Mouse (Mus musculus) ES-E14 (cell line): ENCODE measurements at regions not wholly inside any gene's neighbourhood (a gene's known extent, or its start where the extent isn't known, plus 50 kb on each side); places are given as distances from the start of the nearest gene placed in this dataset.
A peak's percentile ranks its signal among the peaks of the same experiment; 100 is the strongest.

Experiments used
- DNase-seq: peaks from one replicate; pipeline ENCODE4 v3.0.0-alpha.2; 2013; ENCODE audit warnings: low read depth, low spot score
- H3K27ac ChIP-seq: 2 replicates; pipeline ENCODE4 v1.5.1; 2012; ENCODE audit warnings: low read depth, mild to moderate bottlenecking, low read length, moderate library complexity, mixed read lengths; ENCODE audit not compliant: poor library complexity, insufficient read depth, severe bottlenecking
- H3K36me3 ChIP-seq: 2 replicates; pipeline ENCODE4 v1.6.1; 2012; ENCODE audit warnings: mild to moderate bottlenecking, low read length, moderate library complexity, mixed read lengths; ENCODE audit not compliant: control insufficient read depth, poor library complexity, insufficient read depth, severe bottlenecking
- H3K4me1 ChIP-seq, 2 experiments: fragments of 150-350 bp in 1 of 2; sonication (generic) in 1 of 2; 2 replicates each; pipeline ENCODE4 v1.6.1; 2012; ENCODE audit warnings: low read length in 2 of 2, mild to moderate bottlenecking in 1 of 2, mixed read lengths in 1 of 2; ENCODE audit not compliant: control insufficient read depth in 2 of 2, insufficient read depth in 2 of 2, poor library complexity in 1 of 2
- H3K4me3 ChIP-seq, 2 experiments: fragments of 150-350 bp in 1 of 2; sonication (generic) in 1 of 2; 2 replicates each; pipeline ENCODE4 v1.5.1; 2012; ENCODE audit warnings: low read length in 2 of 2, low read depth in 1 of 2, mild to moderate bottlenecking in 1 of 2, mixed read lengths in 1 of 2; ENCODE audit not compliant: insufficient read depth in 1 of 2, poor library complexity in 1 of 2, severe bottlenecking in 1 of 2
- H3K9ac ChIP-seq: 2 replicates; pipeline ENCODE4 v1.6.1; 2012; ENCODE audit warnings: low read depth, mild to moderate bottlenecking, low read length, mixed read lengths; ENCODE audit not compliant: poor library complexity, insufficient read depth, severe bottlenecking
- H3K9me3 ChIP-seq: fragments of 150-350 bp; sonication (generic); 2 replicates; pipeline ENCODE4 v1.6.1; 2012; ENCODE audit warnings: low read depth, mild to moderate bottlenecking, low read length; ENCODE audit not compliant: control insufficient read depth, insufficient read depth
- CHD2 ChIP-seq: IDR thresholded peaks from 2 replicates; pipeline ENCODE4 v1.6.1; 2014; ENCODE audit warnings: mild to moderate bottlenecking, low read depth, low read length, inconsistent platforms
- HCFC1 ChIP-seq: IDR thresholded peaks from 2 replicates; pipeline ENCODE4 v1.6.1; 2012; ENCODE audit warnings: low read length, inconsistent platforms, borderline replicate concordance; ENCODE audit not compliant: insufficient read depth
- MAFK ChIP-seq: IDR thresholded peaks from 2 replicates; pipeline ENCODE4 v1.6.1; 2014; ENCODE audit warnings: mild to moderate bottlenecking, low read depth, low read length, inconsistent platforms; ENCODE audit not compliant: insufficient read depth
- ZC3H11A ChIP-seq: IDR thresholded peaks from 2 replicates; pipeline ENCODE4 v1.6.1; 2012; ENCODE audit warnings: low read depth, mild to moderate bottlenecking, inconsistent platforms, low read length, borderline replicate concordance
- ZNF384 ChIP-seq: IDR thresholded peaks from 2 replicates; pipeline ENCODE4 v1.6.1; 2012; ENCODE audit warnings: low read depth, low read length, inconsistent platforms
- in situ Hi-C, 2 experiments: fragments of 600-800 bp; cut with MboI; formaldehyde crosslinking; loops; one replicate each; pipeline ENCODE4 v1.15.1; 2025; ENCODE audit warnings: low sequenced_read_pairs in 2 of 2, inconsistent platforms in 1 of 2; ENCODE audit not compliant: unreplicated experiment in 2 of 2

GRCm38 (mm10) chr3:34558821-34559520, 91.2 kb upstream of the Sox2 start:
- no peak overlapping the region for H3K9ac ChIP-seq
- TF ChIP-seq CHD2 (0 out of 2 replicates have a peak, but pooled peaks have one; percentile 39), HCFC1 (no peak), ZC3H11A (no peak), MAFK (no peak), ZNF384 (no peak)
- H3K27ac ChIP-seq: no peak overlapping the region
- H3K4me3 ChIP-seq: no peak overlapping the region
- H3K36me3 ChIP-seq: no peaks in the 10 kb centered on the region
- H3K4me1 ChIP-seq: peaks cover 0 to 4% of the 10 kb centered on the region in 2 experiments; a peak in 1 of 4 replicates
- in situ Hi-C loops: no loop called here
- DNase-seq: no peak
- H3K9me3 ChIP-seq: no peaks in the 10 kb centered on the region

GRCm38 (mm10) chr3:34552542-34553208, 97.5 kb upstream of the Sox2 start:
- H3K27ac ChIP-seq: no peak overlapping the region
- in situ Hi-C loops: no loop called here

GRCm38 (mm10) chr3:34551069-34551468, 99.1 kb upstream of the Sox2 start:
- peaks cover 0 to 11% of the 10 kb centered on the region in 2 experiments; a peak in 2 of 4 replicates for H3K4me1 ChIP-seq
- no peak for TF ChIP-seq MAFK
- no peak for TF ChIP-seq CHD2
- TF ChIP-seq ZC3H11A: no peak
- no peak for TF ChIP-seq HCFC1
- TF ChIP-seq ZNF384: no peak
- no peaks in the 10 kb centered on the region for H3K36me3 ChIP-seq
- H3K9me3 ChIP-seq: no peaks in the 10 kb centered on the region
- no peak overlapping the region for H3K4me3 ChIP-seq
- H3K27ac ChIP-seq: no peak overlapping the region
- in situ Hi-C loops: no loop called here
- DNase-seq: no peak
- no peak overlapping the region for H3K9ac ChIP-seq

More at GRCm38 (mm10) chr3:34552542-34553208, 97.5 kb upstream of the Sox2 start:
- no peaks in the 10 kb centered on the region for H3K36me3 ChIP-seq
- H3K4me3 ChIP-seq: no peak overlapping the region
- H3K9me3 ChIP-seq: no peaks in the 10 kb centered on the region
- no peak for TF ChIP-seq CHD2
- no peak for TF ChIP-seq ZNF384
- no peak for TF ChIP-seq MAFK
- no peak for TF ChIP-seq HCFC1
- no peak for TF ChIP-seq ZC3H11A
- DNase-seq: no peak
- peaks cover 0 to 11% of the 10 kb centered on the region in 2 experiments; a peak in 2 of 4 replicates for H3K4me1 ChIP-seq
- no peak overlapping the region for H3K9ac ChIP-seq

GRCm38 (mm10) chr3:34550189-34550588, 100.0 kb upstream of the Sox2 start:
- no peak overlapping the region for H3K9ac ChIP-seq
- H3K4me3 ChIP-seq: no peak overlapping the region

More at GRCm38 (mm10) chr3:34550189-34550588, 100.0 kb upstream of the Sox2 start:
- no peak overlapping the region for H3K27ac ChIP-seq
- peaks cover 0 to 9% of the 10 kb centered on the region in 2 experiments; a peak in 2 of 4 replicates for H3K4me1 ChIP-seq
- H3K36me3 ChIP-seq: no peaks in the 10 kb centered on the region
- DNase-seq: no peak
- TF ChIP-seq MAFK: no peak
- no peak for TF ChIP-seq CHD2
- no peak for TF ChIP-seq HCFC1
- no peak for TF ChIP-seq ZC3H11A
- no peak for TF ChIP-seq ZNF384
- in situ Hi-C loops: no loop called here
- no peaks in the 10 kb centered on the region for H3K9me3 ChIP-seq
